Mouse (Mus musculus) liver, adult 2 months (tissue): ENCODE results near the gene Ice1. TPM values are rescaled to one million over a fixed set of nuclear protein-coding genes. Genes with fewer than 3 reads are reported as not detected.

Experiments
- DNase-seq: peaks from one replicate; pipeline ENCODE4 v3.0.0-alpha.2; 2011; ENCODE audit warnings: low read depth, low spot score; ENCODE audit errors: extremely low read depth
- H3K27ac ChIP-seq: fragments of 200-500 bp; replicated peaks from 2 replicates; pipeline ENCODE4 v1.5.1; 2012; ENCODE audit warnings: low read depth, mild to moderate bottlenecking, control low read depth, inconsistent platforms, low read length; ENCODE audit not compliant: insufficient read depth
- H3K27me3 ChIP-seq: fragments of 200-500 bp; 2 replicates; pipeline ENCODE4 v1.6.1; 2012; ENCODE audit warnings: mild to moderate bottlenecking, moderate library complexity, low read length, inconsistent platforms; ENCODE audit not compliant: control insufficient read depth, insufficient read depth
- H3K36me3 ChIP-seq: fragments of 200-500 bp; 2 replicates; pipeline ENCODE4 v1.6.1; 2012; ENCODE audit warnings: low read length, inconsistent platforms; ENCODE audit not compliant: control insufficient read depth, insufficient read depth
- H3K4me1 ChIP-seq: fragments of 200-500 bp; 2 replicates; pipeline ENCODE4 v1.6.1; 2011; ENCODE audit warnings: low read length; ENCODE audit not compliant: control insufficient read depth, insufficient read depth
- H3K4me3 ChIP-seq: fragments of 200-500 bp; 2 replicates; pipeline ENCODE4 v1.5.1; 2011; ENCODE audit warnings: low read depth, mild to moderate bottlenecking, control low read depth, low read length, moderate library complexity; ENCODE audit not compliant: insufficient read depth
- H3K79me2 ChIP-seq: fragments of 200-500 bp; 2 replicates; pipeline ENCODE4 v1.6.1; 2012; ENCODE audit warnings: inconsistent platforms, mild to moderate bottlenecking, low read length, moderate library complexity; ENCODE audit not compliant: control insufficient read depth, insufficient read depth
- H3K9ac ChIP-seq: fragments of 200-500 bp; 2 replicates; pipeline ENCODE4 v1.6.1; 2012; ENCODE audit warnings: low read depth, mild to moderate bottlenecking, control low read depth, inconsistent platforms, low read length
- CTCF ChIP-seq: fragments of 200-500 bp; IDR thresholded peaks from 2 replicates; pipeline ENCODE4 v1.5.1; 2011; ENCODE audit warnings: low read depth, low read length, control low read depth
- POLR2A ChIP-seq: fragments of 200-500 bp; IDR thresholded peaks from 2 replicates; pipeline ENCODE4 v1.6.1; 2011; ENCODE audit warnings: low read length, control low read depth; ENCODE audit not compliant: insufficient read depth; ENCODE audit errors: extremely low read depth
- WGBS: fragments of 180-500 bp; shearing (Covaris S2); methylation state at CpG from one replicate; pipeline ENCODE4 v1.1.7; 2018; 5-methylcytosine and 5-hydroxymethylcytosine counted together
- polyA plus RNA-seq: library from polyadenylated mRNA; depleted of rRNA; stranded (reverse); fragments of >200 nt; gene quantifications from 2 replicates; pipeline ENCODE4 v1.2.3, GENCODE M21; 2012
- total RNA-seq: library from RNA; depleted of rRNA; stranded (reverse); fragments of >200 nt; gene quantifications from 2 replicates; pipeline ENCODE4 v1.2.3, GENCODE M21; 2014

Gene Ice1
- total and polyA plus RNA-seq, 2 experiments = 8.5 to 12.2 TPM

DNA sequence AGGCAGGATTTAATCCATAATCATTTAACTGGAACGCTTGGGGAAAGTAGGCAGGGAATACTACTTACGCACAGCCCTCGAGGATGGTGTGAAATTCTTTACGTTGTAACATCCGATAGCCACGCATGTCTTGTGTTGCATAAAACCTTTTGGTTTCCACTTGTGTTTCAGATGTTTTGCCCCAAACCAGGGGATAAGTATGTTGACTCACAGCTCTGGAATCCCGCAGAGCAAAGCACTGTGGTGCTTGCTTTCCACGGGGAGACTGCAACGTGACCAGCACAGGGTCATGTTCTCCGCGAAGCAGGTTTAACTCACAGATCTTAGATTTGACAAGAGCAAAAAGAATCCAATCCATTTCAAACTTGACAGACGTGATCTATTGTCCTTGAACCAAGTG, 18.1 kb upstream of the Ice1 start:
- H3K4me1 ChIP-seq = 0 out of 2 replicates have a peak, but pooled peaks cover 1% of the 10 kb centered on the region
- 56% methylated on average over 12 of the region's 12 CpGs for WGBS
- no peak for DNase-seq

DNA sequence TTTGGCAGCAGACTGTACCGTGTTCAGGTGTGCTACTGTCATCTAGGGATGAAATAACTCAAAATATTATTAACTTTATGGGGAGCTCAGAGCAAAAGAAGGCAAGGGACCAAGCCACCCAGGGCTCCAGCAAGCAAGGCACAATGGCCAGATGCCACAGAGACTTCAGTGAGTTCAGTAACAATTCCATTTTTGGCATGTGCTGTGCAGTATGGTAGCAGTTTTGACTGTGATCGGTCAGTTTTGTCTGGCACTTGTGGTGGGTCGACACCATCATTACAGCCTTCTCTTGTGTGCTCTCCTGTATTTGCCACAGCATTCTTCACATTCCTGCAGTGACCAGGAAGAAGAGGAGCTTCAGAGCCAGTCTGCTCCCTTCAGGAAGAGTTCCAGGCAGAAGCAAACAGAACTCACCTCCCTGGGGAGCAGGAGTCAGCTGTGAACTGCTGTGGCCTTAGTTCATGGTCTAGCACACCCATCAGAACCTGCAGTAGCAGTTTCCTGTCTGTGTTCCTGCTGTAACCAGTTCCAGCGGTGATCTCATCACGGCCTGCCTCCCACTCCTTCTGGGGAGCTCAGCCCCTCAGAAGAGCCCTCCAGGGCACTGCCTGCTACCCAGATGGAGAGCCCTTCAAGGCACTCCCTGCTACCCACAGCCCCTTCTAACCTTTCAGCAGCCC, 16.8 kb upstream of the Ice1 start:
- Histone ChIP-seq H3K36me3 (no peaks in the 10 kb centered on the region), H3K79me2 (no peaks in the 10 kb centered on the region), H3K9ac (no peak overlapping the region), H3K4me3 (no peak overlapping the region), H3K4me1 (peaks cover 4% of the 10 kb centered on the region; the same call in 1 of the 2 replicates), H3K27ac (no peak overlapping the region), H3K27me3 (no peaks in the 10 kb centered on the region)
- no peak for DNase-seq
- WGBS = 40% methylated on average over 5 of the region's 5 CpGs
- TF ChIP-seq CTCF (no peak), POLR2A (no peak)

More for the DNA sequence above, 18.1 kb upstream of the Ice1 start:
- no peaks in the 10 kb centered on the region for H3K36me3 ChIP-seq
- H3K4me3 ChIP-seq = no peak overlapping the region
- H3K9ac ChIP-seq = no peak overlapping the region
- TF ChIP-seq CTCF = no peak
- TF ChIP-seq POLR2A = no peak
- no peaks in the 10 kb centered on the region for H3K79me2 ChIP-seq
- H3K27ac ChIP-seq = no peak overlapping the region
- no peaks in the 10 kb centered on the region for H3K27me3 ChIP-seq

DNA sequence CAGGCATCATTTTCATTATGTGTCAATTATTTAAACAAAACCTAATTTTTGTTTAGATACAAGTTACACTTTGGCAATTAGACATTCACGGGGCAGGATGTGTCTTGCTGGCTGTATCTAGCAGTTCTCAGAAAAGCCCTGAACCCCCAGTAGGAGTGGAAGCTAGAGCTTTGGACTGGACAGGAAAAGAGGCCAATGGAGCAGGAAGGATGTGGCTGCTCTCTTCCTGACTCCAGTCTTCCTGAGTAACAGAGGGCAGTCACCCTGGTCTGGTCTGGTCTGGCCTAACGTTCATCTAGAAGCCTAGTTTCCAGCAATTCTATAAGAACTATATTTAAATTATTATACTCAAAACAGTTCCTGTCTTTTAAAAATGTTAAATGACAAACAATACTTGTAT, 16.0 kb upstream of the Ice1 start:
- no peak for TF ChIP-seq CTCF
- TF ChIP-seq POLR2A = no peak
- Histone ChIP-seq H3K27ac (no peak overlapping the region), H3K79me2 (no peaks in the 10 kb centered on the region), H3K36me3 (no peaks in the 10 kb centered on the region), H3K4me3 (no peak overlapping the region), H3K4me1 (peaks cover 4% of the 10 kb centered on the region; the same call in 1 of the 2 replicates), H3K27me3 (no peaks in the 10 kb centered on the region), H3K9ac (no peak overlapping the region)
- 71% methylated on average over 2 of the region's 2 CpGs for WGBS
- peak; percentile 7 for DNase-seq

DNA sequence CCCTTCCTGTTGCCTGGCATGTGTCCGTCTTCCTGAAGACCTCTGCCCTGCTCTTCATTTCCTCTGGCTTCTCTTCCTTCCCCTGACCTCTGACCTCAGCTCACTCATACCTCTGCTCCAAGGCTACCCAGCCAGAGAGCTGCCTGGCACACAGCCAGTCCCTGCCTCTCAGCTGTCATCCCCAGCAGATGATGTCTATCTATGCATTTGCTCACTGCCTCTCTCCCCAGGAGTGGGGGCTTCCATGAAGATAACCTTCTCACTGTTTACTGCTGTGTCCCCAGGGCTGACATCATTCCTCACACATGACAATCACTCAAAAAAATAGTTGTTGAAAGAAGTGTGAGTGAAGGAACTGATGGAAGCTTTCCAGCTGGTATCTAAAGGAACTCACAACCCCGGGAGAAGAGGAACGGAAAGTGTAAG, 12.6 kb upstream of the Ice1 start:
- H3K36me3 ChIP-seq = no peaks in the 10 kb centered on the region
- 62% methylated on average over 3 of the region's 3 CpGs for WGBS
- TF ChIP-seq POLR2A (no peak), CTCF (no peak)
- 0 out of 2 replicates have a peak overlapping the region, but pooled peaks have one; percentile 25 for H3K27ac ChIP-seq
- no peaks in the 10 kb centered on the region for H3K27me3 ChIP-seq
- H3K9ac ChIP-seq = no peak overlapping the region
- H3K4me3 ChIP-seq = no peak overlapping the region
- H3K4me1 ChIP-seq = peaks cover 4% of the 10 kb centered on the region; the same call in 1 of the 2 replicates
- no peaks in the 10 kb centered on the region for H3K79me2 ChIP-seq
- DNase-seq = no peak

DNA sequence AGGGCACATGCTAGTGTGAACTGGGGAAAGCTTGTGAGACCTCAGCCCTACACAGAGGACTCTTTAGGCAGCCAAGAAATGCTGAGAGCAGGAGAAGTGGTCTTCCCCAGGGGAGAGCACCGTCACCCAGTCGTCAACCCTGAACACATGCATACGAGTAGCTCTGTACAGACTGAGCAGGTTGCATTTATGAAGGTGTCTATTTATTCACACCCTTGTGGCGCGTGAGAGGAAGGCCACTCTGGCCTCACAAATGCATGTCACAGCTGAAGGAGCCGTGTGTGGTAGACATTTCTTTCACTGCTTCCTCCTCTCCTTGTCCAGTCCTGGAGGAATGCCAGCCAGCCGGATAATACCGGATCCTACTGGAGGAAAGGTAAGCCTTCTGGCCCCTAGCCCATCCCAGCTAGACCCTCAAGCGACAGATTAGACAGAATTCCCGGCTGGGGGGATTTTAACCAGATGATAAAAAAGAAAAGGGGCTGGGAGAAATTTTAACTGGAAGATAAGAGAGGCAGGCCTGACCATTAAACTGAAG, 8.6 kb upstream of the Ice1 start:
- TF ChIP-seq POLR2A (no peak), CTCF (no peak)
- WGBS = 64% methylated on average over 10 of the region's 10 CpGs
- no peak overlapping the region for H3K9ac ChIP-seq

DNA sequence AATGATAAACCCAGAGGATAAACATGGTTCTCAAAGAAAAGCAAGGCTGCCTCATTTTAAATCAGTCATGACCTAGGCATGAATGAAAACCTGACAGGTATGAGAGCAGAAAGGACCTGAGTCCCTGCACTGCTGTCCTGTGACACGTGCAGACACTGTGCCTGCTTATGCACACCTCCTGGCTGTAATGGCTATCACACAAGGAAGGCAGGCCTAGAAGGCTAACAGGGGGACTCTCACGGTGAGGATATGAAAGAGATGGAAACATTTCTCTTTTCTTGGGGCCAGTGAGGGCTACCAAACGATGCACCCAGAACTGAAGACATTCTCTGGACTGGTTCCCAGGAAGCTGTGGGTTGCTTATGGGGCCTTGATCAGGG, 6.6 kb upstream of the Ice1 start:
- H3K36me3 ChIP-seq = no peaks in the 10 kb centered on the region
- H3K4me1 ChIP-seq = peaks cover 2% of the 10 kb centered on the region
- no peak for DNase-seq
- H3K9ac ChIP-seq = no peak overlapping the region
- 48% methylated on average over 3 of the region's 3 CpGs for WGBS
- H3K27ac ChIP-seq = no peak overlapping the region
- TF ChIP-seq POLR2A (no peak), CTCF (no peak)
- H3K4me3 ChIP-seq = no peak overlapping the region
- no peaks in the 10 kb centered on the region for H3K27me3 ChIP-seq
- H3K79me2 ChIP-seq = no peaks in the 10 kb centered on the region

More for the DNA sequence above, 8.6 kb upstream of the Ice1 start:
- no peak overlapping the region for H3K4me3 ChIP-seq
- DNase-seq = no peak
- peaks cover 4% of the 10 kb centered on the region for H3K4me1 ChIP-seq
- no peaks in the 10 kb centered on the region for H3K36me3 ChIP-seq
- H3K79me2 ChIP-seq = no peaks in the 10 kb centered on the region
- H3K27ac ChIP-seq = no peak overlapping the region
- H3K27me3 ChIP-seq = no peaks in the 10 kb centered on the region
